Mouse (Mus musculus): ENCODE results near the gene Nek4. TPM values are rescaled to one million over a fixed set of nuclear protein-coding genes. Genes with fewer than 3 reads are reported as not detected.

Nek4 gene
- 10 to 100 TPM; 14.0 to 14.1 TPM for total RNA-seq (2021)
- long read RNA-seq, experiment 1, full-length matches to known transcripts = 15 of 23 reads
- long read RNA-seq, experiment 1, partial matches to known transcripts = 4 of 23 reads
- long read RNA-seq, experiment 1, other reads (novel, unspliced or antisense) = 4 of 23 reads
- long read RNA-seq, experiment 2, full-length matches to known transcripts = 12 of 16 reads
- long read RNA-seq, experiment 2, partial matches to known transcripts = 2 of 16 reads
- long read RNA-seq, experiment 2, other reads (novel, unspliced or antisense) = 2 of 16 reads

GRCm38 (mm10) chr14:30951154-30951825, at the start of gene Nek4:
Nek4 (plus strand) TSS chr14:30951377.
- intact Hi-C loops (cut with DNase I) = no loop called here

DNA sequence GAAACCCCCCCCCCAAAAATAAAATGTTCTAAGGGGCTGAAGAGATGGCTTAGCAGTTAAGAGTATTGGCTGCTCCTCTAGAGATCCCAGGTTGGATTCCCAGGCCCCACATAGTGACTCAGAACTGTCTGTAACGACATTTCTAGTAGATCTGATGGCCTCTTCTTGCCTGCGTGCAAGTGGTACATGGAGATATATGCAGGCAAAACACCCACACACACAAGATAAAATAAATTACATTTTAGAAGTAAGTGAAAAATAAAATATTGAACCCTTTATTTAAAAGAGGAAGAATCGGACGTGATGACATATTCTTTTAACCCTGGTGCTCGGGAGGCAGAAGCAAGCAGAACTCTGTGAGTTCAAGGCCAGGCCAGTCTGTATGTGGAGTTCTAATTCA, 48.5 kb upstream of the Nek4 start:
- no peak for DNase-seq (ENCODE audit: low spot score in 2 of 2)
- intact Hi-C loops (cut with DNase I) = no loop called here

More at GRCm38 (mm10) chr14:30951154-30951825, at the start of gene Nek4:
- peak; percentile 97 for DNase-seq (ENCODE audit: low spot score in 2 of 2)

- no peak for DNase-seq (ENCODE audit: low spot score in 2 of 2)
- intact Hi-C loops (cut with DNase I) = no loop called here
These were observed 48.1 kb upstream of the Nek4 start for GRCm38 (mm10) chr14:30903036-30903435.

DNA sequence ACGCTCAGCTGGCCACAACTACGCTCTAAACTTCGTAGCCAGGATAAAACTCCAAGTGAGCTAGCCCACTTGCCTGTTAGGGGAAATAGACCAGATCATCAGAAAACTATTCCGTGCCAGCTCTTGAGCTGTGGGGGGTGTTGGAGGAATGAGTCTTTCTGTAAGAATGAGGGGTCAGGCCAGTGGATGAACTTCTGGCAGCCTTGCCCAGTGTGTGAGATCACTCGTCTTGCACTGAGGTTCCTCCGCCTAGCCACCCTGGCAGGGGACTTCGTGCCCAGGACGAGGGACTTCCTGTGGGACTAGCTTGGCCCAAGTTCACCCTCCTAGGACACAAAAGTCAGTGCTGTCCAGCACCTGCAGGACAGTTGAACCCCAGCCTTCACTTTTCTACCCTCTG, 46.9 kb upstream of the Nek4 start:
- intact Hi-C loops (cut with DNase I) = no loop called here
- DNase-seq (ENCODE audit: low spot score in 2 of 2) = no peak

- intact Hi-C loops (cut with DNase I) = no loop called here
- DNase-seq (ENCODE audit: low spot score in 2 of 2) = no peak
These were observed 45.2 kb upstream of the Nek4 start for GRCm38 (mm10) chr14:30906001-30906400.

- no peak for DNase-seq (ENCODE audit: low spot score in 2 of 2)
- intact Hi-C loops (cut with DNase I) = no loop called here
These were observed 43.3 kb upstream of the Nek4 start for GRCm38 (mm10) chr14:30907814-30908265.

- no peak for DNase-seq (ENCODE audit: low spot score in 2 of 2)
These were observed 40.0 kb upstream of the Nek4 start for GRCm38 (mm10) chr14:30911141-30911540.

DNA sequence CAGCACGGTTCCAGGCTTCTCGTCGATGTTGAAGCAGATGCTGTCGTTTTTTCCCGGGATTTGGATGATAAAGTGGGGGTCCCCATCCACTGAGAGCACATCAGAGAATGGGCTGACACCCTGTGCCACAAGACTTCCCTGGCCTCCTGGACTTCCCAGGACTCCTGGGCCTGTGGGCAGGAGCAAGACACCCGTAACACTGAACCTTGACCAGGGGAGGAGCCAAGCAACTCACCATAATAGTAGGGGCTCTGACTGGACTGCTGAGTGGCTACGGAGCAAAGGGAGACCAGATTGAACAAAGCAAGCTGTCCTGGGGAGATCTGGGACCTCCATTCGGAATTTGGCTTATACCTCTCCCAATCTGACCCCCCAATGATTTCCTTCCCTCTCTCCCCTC, 38.5 kb upstream of the Nek4 start:
- intact Hi-C loops (cut with DNase I) = no loop called here
- DNase-seq (ENCODE audit: low spot score in 2 of 2) = no peak

More at GRCm38 (mm10) chr14:30911141-30911540, 40.0 kb upstream of the Nek4 start:
- intact Hi-C loops (cut with DNase I) = no loop called here

DNA sequence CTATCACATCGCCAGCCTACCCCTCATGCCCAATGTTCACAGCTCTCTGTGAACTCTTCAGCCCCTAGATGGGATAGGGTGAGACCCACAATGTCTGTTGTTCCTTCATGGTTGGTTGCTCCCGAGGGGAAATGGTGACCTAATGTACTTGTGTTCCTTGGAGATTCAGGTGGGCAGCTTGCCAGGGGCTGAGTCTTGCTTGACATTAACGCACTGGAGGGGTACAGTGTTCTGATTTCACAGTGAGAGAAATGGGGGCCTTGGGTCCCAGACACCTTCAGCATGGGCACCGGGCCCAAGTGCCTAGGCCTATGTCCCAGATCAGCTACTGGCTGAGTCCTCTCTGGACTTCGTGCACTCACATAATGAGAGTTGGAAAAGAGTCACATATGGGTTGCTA, 37.8 kb upstream of the Nek4 start:
- DNase-seq (ENCODE audit: low spot score in 2 of 2) = no peak
- intact Hi-C loops (cut with DNase I) = no loop called here

- intact Hi-C loops (cut with DNase I) = no loop called here
- DNase-seq (ENCODE audit: low spot score in 2 of 2) = no peak
These were observed 34.7 kb upstream of the Nek4 start for GRCm38 (mm10) chr14:30916516-30916915.

DNA sequence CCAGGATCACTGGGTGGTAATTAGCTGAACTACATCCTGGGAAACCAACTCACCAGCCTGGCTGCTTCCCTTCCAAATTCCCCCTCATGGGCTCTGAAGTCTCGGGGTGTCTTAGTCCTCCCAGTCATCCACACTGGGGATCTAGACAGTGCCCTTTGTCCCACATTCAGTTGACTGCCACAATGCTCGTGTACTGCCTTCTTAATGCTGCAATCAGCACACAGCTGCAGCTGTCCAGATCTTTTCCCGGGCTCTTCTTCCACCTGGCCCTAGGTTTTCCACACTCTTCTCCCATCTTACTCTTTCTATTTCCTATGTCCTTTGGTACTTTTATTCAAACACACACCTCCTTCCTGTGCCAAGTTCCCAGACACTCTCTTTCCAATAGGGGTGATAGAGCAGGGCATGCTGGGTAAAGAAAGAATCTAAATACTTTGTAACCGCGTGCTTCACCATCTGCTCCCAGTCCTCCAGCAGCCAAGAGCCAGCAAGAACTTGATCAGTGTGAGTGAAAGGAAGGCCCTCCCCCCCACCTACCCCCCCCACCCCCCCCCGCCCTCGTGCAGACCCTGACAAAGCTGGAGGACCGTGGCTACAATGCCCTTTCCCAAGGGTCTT, 29.0 kb upstream of the Nek4 start:
- DNase-seq (ENCODE audit: low spot score in 2 of 2) = peak in 1 of 2 experiments; percentile 46
- intact Hi-C loops (cut with DNase I) = no loop called here

DNA sequence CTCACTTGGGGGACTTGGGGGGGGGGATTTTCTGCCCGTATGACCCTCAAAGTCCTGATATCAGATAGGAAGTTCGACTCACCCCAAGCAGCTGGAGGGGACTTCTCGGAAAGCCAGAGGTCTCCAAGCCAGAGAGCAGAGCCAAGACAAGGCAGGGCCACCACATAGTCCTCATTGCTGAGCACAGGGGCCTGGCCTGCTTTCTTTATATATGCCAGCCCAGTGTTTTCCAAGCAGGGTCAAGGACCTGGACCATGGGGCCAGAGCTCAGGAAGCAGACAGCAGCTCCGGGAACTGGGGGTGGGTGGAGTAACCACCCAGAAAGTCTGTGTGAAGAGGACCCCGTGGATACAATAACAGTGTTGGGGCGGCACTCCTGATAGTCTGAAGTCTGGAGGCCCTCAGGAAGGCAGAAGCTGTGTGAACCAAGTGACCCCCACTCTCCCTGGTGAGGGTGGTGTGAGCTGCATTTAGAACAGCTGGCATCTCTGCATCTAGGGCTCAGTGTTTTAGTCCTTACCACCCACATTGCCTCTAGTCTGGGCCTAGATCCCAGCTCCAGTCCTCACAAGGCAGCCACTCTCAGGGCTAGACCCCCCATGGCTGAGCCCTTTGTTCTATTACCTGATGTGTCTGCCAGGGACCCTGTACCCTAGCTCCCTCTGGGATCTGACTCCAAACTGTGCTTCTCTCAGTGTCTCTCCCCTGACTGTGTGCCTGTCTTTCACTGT, 27.6 kb upstream of the Nek4 start, which contains the start of gene Itih3:
Itih3 (minus strand) TSS at position 386 of the 731 bp plus-strand sequence.
- peak; percentile 35 to 62 for DNase-seq (ENCODE audit: low spot score in 2 of 2)
- intact Hi-C loops (cut with DNase I) = no loop called here

DNA sequence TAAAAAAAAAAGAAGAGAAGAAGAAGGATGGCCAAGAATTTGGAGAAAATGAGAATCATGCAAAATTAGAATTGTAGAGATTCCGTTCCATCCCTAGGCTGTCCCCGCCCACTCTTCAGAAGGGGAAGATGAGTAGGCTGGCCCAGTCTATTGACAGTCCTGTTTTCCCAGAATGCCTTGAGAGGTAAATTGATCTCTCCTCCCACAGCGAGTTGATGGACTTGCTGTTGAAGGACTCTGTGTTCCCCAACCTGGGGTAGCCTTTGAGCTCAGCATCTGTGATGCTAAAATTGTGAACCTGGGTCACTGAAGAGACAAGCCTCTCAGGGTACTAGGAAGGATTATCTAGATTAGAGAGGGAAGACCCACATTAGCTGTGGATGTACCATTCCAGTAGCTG, 25.7 kb upstream of the Nek4 start:
- no peak for DNase-seq (ENCODE audit: low spot score in 2 of 2)
- intact Hi-C loops (cut with DNase I) = no loop called here

- intact Hi-C loops (cut with DNase I) = no loop called here
These were observed 20.8 kb upstream of the Nek4 start for GRCm38 (mm10) chr14:30930386-30930785.

DNA sequence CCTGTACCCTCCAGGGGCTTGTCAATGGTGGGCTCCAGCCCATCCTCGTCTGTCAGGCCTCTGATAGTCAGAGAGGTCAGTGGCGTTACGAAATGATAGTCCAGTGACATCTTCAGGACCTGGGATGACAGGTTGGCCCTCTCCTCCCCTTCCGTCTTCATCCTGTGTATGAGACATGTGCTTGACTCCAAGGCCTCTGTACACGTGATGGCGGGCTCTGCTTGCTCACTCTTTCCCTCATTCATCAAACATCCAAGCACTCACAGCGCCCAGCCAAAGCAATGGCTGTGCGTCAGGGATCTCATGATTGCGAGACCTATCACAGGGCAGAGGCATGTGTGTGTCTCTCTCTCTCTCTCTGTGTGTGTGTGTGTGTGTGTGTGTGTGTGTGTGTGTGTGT, 17.8 kb upstream of the Nek4 start:
- intact Hi-C loops (cut with DNase I) = no loop called here

More at GRCm38 (mm10) chr14:30930386-30930785, 20.8 kb upstream of the Nek4 start:
- DNase-seq (ENCODE audit: low spot score in 2 of 2) = no peak

GRCm38 (mm10) chr14:30942254-30942653, 8.9 kb upstream of the Nek4 start:
- intact Hi-C loops (cut with DNase I) = loop anchor here (5.0 kb wide), 2 partner anchors 60 to 75 kb away; no protein-coding TSS in a partner anchor
- DNase-seq (ENCODE audit: low spot score in 2 of 2) = no peak

More for the DNA sequence above, 17.8 kb upstream of the Nek4 start:
- no peak for DNase-seq (ENCODE audit: low spot score in 2 of 2)

DNA sequence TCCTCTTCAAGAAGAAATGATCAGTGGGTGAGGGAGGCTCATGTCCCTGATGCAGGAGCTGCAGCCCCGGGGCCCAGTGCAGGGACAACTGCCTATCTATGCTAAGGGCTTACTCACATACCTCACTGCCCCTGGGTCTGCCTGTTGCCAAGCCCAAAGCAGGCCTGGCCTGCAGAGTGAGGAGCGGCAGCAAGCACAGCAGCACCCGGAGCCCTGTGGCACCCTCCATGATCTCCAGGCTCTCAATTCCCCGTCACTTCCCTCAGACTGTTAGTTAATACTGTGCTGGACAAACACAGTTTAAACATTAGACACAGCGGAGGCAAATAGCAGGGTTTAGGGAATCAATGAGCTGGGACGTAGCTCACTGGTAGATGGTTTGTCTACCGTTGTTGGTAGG, 8.1 kb upstream of the Nek4 start, which contains the start of gene Itih1:
Itih1 (minus strand) TSS at position 252 of the 400 bp plus-strand sequence.
- intact Hi-C loops (cut with DNase I) = loop anchor here (5.0 kb wide), 2 partner anchors 61 to 76 kb away; no protein-coding TSS in a partner anchor
- no peak for DNase-seq (ENCODE audit: low spot score in 2 of 2)

- DNase-seq (ENCODE audit: low spot score in 2 of 2) = peak; percentile 64 to 74
- intact Hi-C loops (cut with DNase I) = loop anchor here (5.0 kb wide), 2 partner anchors 62 to 77 kb away; no protein-coding TSS in a partner anchor
These were observed 7.1 kb upstream of the Nek4 start for GRCm38 (mm10) chr14:30943860-30944674.
